Mouse (Mus musculus) cerebellum, postnatal 25 days (tissue): ENCODE measurements around the gene Tnr.

Experiments used
- DNase-seq, 2 experiments: peaks; one replicate each; pipeline ENCODE4 v3.0.0; 2021; ENCODE audit warnings: mixed read lengths in 2 of 2

Gene Tnr

GRCm38 (mm10) chr1:159979096-159979495 is 455.5 kb downstream of the Tnr start:
- DNase-seq: no peak

DNA sequence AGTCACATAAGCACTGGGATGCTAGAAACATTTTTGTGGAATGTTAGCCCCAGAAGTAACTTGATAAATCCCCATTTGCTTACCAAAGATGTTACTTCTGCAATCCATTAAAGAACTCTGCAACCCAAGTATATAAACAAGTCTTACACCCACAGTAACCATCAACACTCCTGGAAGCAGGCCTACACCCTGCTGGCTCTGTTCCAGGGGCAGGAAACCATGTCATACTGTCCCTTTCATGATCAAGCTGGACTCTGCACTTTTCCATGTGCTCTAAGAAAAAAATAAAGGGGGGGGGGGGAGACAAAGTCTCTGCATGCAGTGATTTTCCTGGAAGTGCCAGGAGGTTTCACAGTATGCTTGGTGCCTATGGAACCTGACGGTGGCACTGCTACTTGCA is 456.8 kb downstream of the Tnr start:
- DNase-seq: peak in 1 of 2 experiments; percentile 11
